Mouse (Mus musculus) embryo, embryonic 11 days (tissue): ENCODE results near the gene Upk3a.

Experiments
- DNase-seq: peaks from one replicate; pipeline ENCODE4 v3.0.0-alpha.2; 2015

Upk3a gene

DNA sequence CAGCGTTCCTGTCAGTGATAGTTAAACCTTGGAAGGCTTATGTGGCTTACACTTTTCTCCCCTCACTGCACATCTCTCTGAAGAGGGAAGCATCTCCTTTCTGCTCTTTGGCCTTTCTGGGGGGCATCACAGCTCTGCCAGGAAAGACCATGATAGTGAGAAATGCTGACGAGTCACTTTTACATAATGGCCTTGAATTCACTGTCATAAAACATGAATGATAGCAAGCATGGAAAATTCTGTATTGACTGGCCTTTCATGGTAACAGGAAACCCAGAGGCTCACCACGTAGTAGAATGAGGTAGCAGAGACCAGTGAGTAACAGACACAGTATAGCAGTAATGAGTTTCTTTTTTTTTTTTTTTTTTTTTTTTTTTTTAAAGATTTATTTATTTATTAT lies 37.2 kb downstream of the Upk3a start:
- no peak for DNase-seq

DNA sequence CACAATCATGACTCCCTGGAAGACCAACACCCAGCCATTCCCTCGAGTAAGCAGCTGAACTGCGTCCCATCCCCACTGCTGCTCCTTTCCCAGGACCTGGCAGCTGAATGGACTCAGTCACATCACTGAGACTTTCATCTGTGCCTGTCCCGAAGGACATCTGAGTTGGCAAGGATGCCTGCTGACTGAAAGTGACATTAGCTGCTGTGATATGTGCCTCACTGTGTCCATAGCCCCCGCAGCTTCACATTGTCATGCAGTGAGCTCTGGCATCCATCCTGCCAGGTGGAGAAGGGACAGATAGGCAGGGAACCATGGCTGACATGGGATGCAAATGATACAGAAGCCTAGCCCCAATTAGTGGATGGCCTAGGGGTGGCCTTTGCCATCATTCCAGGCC lies 38.2 kb downstream of the Upk3a start:
- DNase-seq: no peak

DNA sequence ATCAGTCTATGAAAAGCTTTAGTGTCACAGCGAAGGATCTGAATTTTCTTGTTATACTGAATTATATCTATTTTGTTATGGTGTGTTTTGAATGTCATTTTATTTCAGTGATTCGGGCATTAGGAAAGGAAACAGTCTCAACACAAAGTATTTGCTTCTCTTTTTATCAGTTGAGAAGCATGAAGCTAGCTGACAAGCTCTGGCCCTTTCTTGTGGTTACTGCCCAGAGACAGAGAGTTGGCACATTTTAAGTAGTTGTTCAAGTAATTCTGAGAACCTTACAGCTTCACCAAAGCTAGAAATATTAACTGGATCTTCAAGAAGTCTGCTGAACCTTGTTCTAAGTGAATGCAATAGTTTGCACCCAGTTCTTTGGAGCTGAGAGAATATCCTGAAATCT lies 46.5 kb downstream of the Upk3a start:
- no peak for DNase-seq

DNA sequence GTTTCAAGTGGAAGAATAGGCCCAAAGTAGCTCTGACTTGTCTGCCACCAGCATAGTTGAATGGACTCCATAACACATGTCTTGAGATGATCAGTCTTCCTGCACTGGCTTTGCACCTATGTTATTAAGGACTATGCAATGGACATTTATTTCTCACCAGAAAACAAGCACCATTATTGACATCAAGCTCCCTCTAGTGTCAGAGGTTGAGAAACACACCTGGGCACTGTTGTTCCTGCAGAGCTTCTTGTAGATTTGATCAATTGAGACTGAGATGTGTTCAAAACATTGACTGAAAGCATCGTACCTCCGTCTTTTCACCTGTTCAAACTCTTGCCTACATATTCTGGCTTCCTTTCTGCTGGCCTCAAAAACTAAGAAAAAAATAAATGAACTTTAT lies 53.6 kb downstream of the Upk3a start:
- DNase-seq: peak; percentile 70
